Mouse (Mus musculus) kidney, postnatal 0 days (tissue): ENCODE measurements around the gene Hspd1. TPM values are rescaled to one million over a fixed set of nuclear protein-coding genes. Genes with fewer than 3 reads are reported as not detected.
"Not testable (repeated sequence)": the region's sequence is repeated elsewhere in the genome, so short reads cannot be mapped to it uniquely, and the experiment has no call there.

Experiments used
- ATAC-seq: fragments of 200-750 bp; cut with Nextera tagmentation; replicated peaks from 2 replicates; pipeline ENCODE4 v1.8.0; 2017; ENCODE audit warnings: low read depth, moderate number of reproducible peaks, moderate TSS enrichment, moderate library complexity; ENCODE audit not compliant: low FRiP score
- DNase-seq: peaks from one replicate; pipeline ENCODE4 v3.0.0-alpha.2; 2016; ENCODE audit warnings: low spot score
- H3K27ac ChIP-seq: fragments of 300-500 bp; sonication (generic); 2 replicates; pipeline ENCODE4 v1.5.1; 2014; ENCODE audit warnings: mild to moderate bottlenecking
- H3K27me3 ChIP-seq: fragments of 300-500 bp; sonication (generic); 2 replicates; pipeline ENCODE4 v1.6.1; 2014; ENCODE audit warnings: low read length, mixed read lengths; ENCODE audit not compliant: insufficient read depth
- H3K36me3 ChIP-seq: fragments of 300-500 bp; sonication (generic); 2 replicates; pipeline ENCODE4 v1.6.1; 2014; ENCODE audit warnings: low read length, mixed read lengths; ENCODE audit not compliant: insufficient read depth
- H3K4me1 ChIP-seq: fragments of 300-500 bp; sonication (generic); replicated peaks from 2 replicates; pipeline ENCODE4 v1.6.1; 2014; ENCODE audit warnings: antibody characterized with exemption, low read length, mixed read lengths; ENCODE audit not compliant: insufficient read depth
- H3K4me2 ChIP-seq: fragments of 300-500 bp; sonication (generic); 2 replicates; pipeline ENCODE4 v1.6.1; 2014; ENCODE audit warnings: mild to moderate bottlenecking, low read length, moderate library complexity, mixed read lengths
- H3K4me3 ChIP-seq: fragments of 300-500 bp; sonication (generic); replicated peaks from 2 replicates; pipeline ENCODE4 v1.5.1; 2014; ENCODE audit warnings: low read depth, low read length
- H3K9ac ChIP-seq: fragments of 300-500 bp; sonication (generic); 2 replicates; pipeline ENCODE4 v1.6.1; 2014; ENCODE audit warnings: low read depth, low read length
- H3K9me3 ChIP-seq: fragments of 300-500 bp; sonication (generic); replicated peaks from 2 replicates; pipeline ENCODE4 v1.6.1; 2016; ENCODE audit warnings: low read length, inconsistent platforms, mixed read lengths
- CTCF ChIP-seq: IDR thresholded peaks from 2 replicates; pipeline ENCODE4 v1.5.1; 2016; ENCODE audit warnings: antibody characterized with exemption, low read depth, mild to moderate bottlenecking, moderate library complexity
- WGBS: fragments of 180-500 bp; shearing (Covaris S2); extraction: QIAGEN DNeasy Blood & Tissue Kit; methylation state at CpG from one replicate; pipeline ENCODE4 v1.1.7; 2014; 5-methylcytosine and 5-hydroxymethylcytosine counted together
- polyA plus RNA-seq: library from polyadenylated mRNA; unstranded; fragments of >200 nt; fragmentation: Nextera tagmentation; extraction: Ambion mirVana; gene quantifications from 2 replicates; pipeline ENCODE4 v1.2.1, GENCODE M21; 2015

Gene Hspd1
- polyA plus RNA-seq, 1 experiment from 2014 or later: 315 TPM

GRCm38 (mm10) chr1:55130943-55131401, 42.9 kb upstream of the Hspd1 start, which contains the start of gene Mob4:
TSS of gene Mob4 (plus strand) at chr1:55131231.
- H3K9me3 ChIP-seq: no peaks in the 10 kb centered on the region
- DNase-seq (peak; percentile 94), ATAC-seq (peak; percentile 97)
- WGBS: under 1% methylated on average over 38 of the region's 42 CpGs
- no peaks in the 10 kb centered on the region for H3K27me3 ChIP-seq
- H3K4me2 ChIP-seq: peak within 1 kb of the TSS; percentile 61
- no peak for TF ChIP-seq CTCF
- peak within 1 kb of the TSS; percentile 98 for H3K9ac ChIP-seq
- peaks cover 9% of the 10 kb centered on the region; the same call in 1 of the 2 replicates for H3K4me1 ChIP-seq
- peak within 1 kb of the TSS; percentile 84 for H3K4me3 ChIP-seq
- peak within 1 kb of the TSS; percentile 99 for H3K27ac ChIP-seq
- no peaks in the 10 kb centered on the region for H3K36me3 ChIP-seq

GRCm38 (mm10) chr1:55130190-55130916, 42.3 kb upstream of the Hspd1 start:
- peak overlapping the region; percentile 98 for H3K9ac ChIP-seq

GRCm38 (mm10) chr1:55129716-55130115, 41.7 kb upstream of the Hspd1 start:
- WGBS: 91% methylated on average over 5 of the region's 5 CpGs
- no peak for DNase-seq
- Histone ChIP-seq H3K27me3 (no peaks in the 10 kb centered on the region), H3K27ac (no peak overlapping the region), H3K4me1 (peaks cover 9% of the 10 kb centered on the region; the same call in 1 of the 2 replicates), H3K36me3 (no peaks in the 10 kb centered on the region), H3K9me3 (no peaks in the 10 kb centered on the region), H3K4me2 (no peak overlapping the region), H3K4me3 (no peak overlapping the region), H3K9ac (no peak overlapping the region)
- ATAC-seq: no peak
- TF ChIP-seq CTCF: no peak

More at GRCm38 (mm10) chr1:55130190-55130916, 42.3 kb upstream of the Hspd1 start:
- 61% methylated on average over 10 of the region's 10 CpGs for WGBS
- H3K9me3 ChIP-seq: no peaks in the 10 kb centered on the region
- TF ChIP-seq CTCF: no peak
- no peaks in the 10 kb centered on the region for H3K36me3 ChIP-seq
- DNase-seq (no peak), ATAC-seq (no peak)
- peaks cover 9% of the 10 kb centered on the region; the same call in 1 of the 2 replicates for H3K4me1 ChIP-seq
- H3K27ac ChIP-seq: peak overlapping the region; percentile 99
- peak overlapping the region; percentile 61 for H3K4me2 ChIP-seq
- H3K27me3 ChIP-seq: no peaks in the 10 kb centered on the region
- peak overlapping the region; percentile 84 for H3K4me3 ChIP-seq

GRCm38 (mm10) chr1:55124136-55124535, 36.1 kb upstream of the Hspd1 start:
- H3K4me2 ChIP-seq, H3K4me1 ChIP-seq, H3K36me3 ChIP-seq, H3K9ac ChIP-seq, DNase-seq, H3K4me3 ChIP-seq, H3K27ac ChIP-seq, H3K27me3 ChIP-seq, H3K9me3 ChIP-seq, ATAC-seq: not testable (repeated sequence)
- WGBS: 98% methylated on average over 2 of the region's 2 CpGs

- no peak for TF ChIP-seq CTCF
- WGBS: 66% methylated on average over 2 of the region's 2 CpGs
These were observed 35.5 kb upstream of the Hspd1 start for GRCm38 (mm10) chr1:55123561-55123960.

GRCm38 (mm10) chr1:55123046-55123445, 35.0 kb upstream of the Hspd1 start:
- Histone ChIP-seq H3K4me1 (no peaks in the 10 kb centered on the region), H3K27ac (no peak overlapping the region), H3K4me2 (no peak overlapping the region), H3K9me3 (no peaks in the 10 kb centered on the region), H3K27me3 (no peaks in the 10 kb centered on the region), H3K4me3 (no peak overlapping the region), H3K36me3 (no peaks in the 10 kb centered on the region), H3K9ac (no peak overlapping the region)
- 84% methylated on average over 5 of the region's 5 CpGs for WGBS
- DNase-seq (no peak), ATAC-seq (no peak)
- TF ChIP-seq CTCF: no peak

More at GRCm38 (mm10) chr1:55123561-55123960, 35.5 kb upstream of the Hspd1 start:
- Histone ChIP-seq H3K9ac (no peak overlapping the region), H3K36me3 (no peaks in the 10 kb centered on the region), H3K4me3 (no peak overlapping the region), H3K27me3 (no peaks in the 10 kb centered on the region), H3K4me1 (no peaks in the 10 kb centered on the region), H3K4me2 (no peak overlapping the region), H3K27ac (no peak overlapping the region), H3K9me3 (no peaks in the 10 kb centered on the region)
- no peak for DNase-seq
- ATAC-seq: no peak
